Mouse (Mus musculus) kidney, postnatal 36 days (tissue): ENCODE data around the gene Morn5.

Experiments
- DNase-seq, 2 experiments: peaks; one replicate each; pipeline ENCODE4 v3.0.0; 2021 to 2022; ENCODE audit warnings: mixed read lengths in 2 of 2

Gene Morn5

DNA sequence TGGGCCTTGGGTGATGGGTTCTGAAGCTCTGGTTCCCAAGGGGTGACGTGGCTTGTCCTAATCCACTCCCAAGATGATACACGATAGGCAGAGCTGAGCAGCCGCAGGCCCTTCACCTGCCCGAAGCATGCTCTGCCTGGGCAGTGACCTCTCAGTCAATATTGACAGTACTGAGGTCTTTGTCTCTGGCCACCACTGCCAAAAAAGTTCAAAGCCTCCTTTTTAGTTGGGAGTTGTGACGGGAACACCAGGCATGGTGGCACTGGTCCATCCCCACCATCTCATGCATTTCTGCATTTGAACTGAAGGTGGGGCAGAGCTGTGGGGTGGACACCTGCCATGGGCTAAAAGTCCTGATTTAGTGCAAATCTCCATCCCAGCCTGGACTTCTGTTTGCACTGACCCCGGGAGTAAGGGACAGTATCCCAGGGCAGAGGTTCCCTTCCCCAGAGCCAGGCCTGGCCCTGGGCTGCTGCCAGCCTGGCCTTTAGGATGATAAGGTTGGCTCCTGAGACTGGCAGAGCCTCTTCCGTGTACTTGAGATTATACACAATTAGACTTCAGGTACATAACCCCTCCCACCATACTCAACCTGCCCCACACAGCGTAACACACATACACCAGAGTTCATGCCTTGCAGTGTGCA is 22.5 kb downstream of the Morn5 start:
- no peak for DNase-seq

DNA sequence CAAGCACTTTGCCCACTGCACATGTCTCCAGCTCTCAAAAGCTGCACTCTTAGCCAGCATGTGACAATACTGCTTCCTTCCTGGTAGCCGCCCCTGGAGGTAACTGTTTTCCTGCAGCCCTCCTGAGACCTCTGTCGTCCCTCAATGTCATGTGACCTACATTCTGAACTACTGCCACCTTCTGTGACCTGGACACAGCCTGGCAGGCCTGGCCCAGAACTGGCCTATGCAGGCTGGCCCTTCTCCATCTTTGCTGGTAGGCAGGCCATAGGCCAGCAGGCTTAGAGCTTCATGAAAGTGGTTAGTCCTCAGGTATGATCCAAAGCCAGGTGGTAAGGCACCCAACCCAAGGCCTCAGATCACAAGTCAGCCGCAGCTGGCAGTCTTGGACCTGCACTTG is 24.5 kb downstream of the Morn5 start:
- DNase-seq, result peak in 1 of 2 experiments; percentile 7

DNA sequence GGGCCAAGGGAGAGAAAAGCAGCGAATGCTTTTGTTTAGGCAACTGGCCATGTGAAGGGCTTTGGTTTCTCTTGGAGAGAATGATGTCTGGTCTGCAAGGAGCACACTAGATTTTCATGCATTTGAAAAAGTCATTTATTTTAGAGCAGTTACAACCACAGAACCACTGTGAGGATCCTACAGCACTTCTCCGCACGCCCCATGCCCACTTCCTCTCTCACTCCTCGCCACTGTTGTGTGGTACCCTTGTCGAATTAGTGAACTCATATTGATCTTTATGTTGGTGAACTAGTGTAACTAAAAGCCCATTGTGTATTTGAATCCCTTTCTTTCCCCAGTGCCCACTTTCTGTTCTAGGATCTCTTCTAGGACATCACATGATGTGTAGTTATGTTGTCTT is 26.0 kb downstream of the Morn5 start:
- DNase-seq, result no peak

DNA sequence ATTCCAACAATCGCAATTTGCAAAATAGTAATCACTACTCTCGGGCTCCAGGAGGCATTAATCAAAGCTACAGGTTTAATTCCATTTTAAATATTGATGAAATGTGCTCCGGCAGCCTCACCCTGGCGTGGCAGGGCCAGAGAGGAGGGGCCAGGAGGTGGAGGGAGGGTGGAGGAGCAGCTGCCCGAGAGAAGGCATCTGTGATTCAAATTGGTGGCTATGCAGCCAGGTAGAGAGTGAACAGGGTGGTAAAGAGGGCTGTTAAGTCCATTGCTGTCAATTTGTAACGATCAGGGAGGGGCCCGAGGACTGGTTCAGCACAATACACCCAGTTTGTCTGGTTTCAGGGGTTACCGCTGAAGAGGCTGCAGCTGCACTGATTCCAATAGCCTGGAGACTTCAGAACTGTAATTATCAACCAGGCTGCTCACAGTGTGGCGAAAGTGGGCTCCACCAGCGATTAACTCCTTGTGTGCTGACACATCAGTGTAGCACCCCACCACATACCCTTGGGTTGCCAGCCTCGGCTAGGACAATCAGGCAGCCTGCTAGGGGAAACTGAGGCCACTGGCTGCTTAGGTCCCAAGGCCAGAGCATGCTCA is 28.0 kb downstream of the Morn5 start:
- no peak for DNase-seq

DNA sequence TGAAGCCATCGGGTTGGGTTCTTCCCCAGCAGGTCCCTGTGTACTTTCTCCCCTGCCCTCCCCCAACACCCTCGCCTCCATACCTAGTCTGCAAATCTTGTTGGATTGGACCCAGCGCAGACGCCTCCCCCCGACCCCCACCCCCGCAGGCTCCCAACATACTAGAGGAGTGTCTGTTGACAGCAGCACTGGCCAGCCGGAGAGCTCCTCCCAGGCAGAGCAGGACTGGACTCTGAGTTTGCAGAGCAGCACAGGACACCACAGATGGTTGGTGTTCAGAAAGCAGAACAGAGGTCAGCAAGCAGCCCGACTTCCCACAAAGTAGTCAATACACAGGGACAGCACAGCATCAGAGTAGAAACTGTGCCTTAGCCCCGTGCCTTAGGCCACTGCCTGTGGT is 32.2 kb downstream of the Morn5 start:
- DNase-seq, result peak; percentile 43 to 64

DNA sequence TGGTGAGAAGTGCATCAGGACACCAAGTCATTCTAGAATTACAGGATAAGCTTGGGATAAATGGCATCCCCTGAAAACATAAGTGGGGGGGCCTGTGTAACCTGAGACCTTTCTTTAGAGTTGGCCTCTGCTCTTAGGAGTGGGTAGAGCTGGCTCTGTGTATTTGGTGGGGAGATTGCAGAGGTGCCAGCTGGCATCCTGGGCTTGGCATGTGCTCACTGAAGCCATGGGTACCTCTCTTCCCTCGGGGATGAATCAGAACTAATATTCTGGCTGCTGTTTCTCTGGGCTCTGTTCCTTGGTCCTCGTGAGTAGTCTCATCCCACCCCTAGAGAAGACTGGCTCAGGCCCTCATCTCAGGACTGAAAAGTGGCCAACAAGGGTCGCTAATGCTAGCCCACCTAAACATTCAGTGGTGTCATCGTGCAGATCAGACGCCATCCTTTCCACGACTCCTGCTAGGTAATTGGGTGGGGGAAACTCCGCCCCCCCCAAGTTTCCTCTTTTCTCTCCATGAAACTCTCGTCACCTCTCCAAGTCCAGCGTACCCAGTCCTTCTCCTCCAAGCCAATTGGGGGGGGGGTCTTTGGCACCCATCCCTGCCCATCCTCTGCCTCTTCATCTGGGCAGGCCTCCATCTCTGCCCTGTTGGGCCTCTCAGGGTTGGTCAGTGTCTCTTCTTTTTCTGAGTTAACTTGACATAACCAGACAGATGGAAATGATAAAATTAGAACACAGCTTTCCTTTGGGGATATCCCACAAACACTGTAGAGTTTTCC is 33.7 kb downstream of the Morn5 start:
- DNase-seq, result no peak

DNA sequence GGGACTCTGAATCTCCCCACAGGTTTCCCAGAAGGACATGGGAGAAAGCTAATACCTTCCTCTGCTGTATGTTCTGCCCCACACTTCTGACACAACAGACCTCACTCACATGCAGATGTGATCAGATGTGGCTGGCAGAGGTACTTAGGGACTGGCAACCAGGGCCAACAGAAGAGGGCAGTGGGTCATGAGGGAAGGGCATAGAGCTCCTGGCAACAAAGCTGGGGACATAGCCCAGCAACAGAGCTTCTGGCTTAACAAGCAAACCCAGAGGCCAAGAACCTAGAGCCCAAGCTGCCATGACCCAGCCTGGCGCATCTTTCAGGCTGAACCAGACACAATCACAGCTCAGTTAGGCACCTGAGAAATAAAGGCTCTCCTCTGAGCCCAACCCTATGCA is 35.8 kb downstream of the Morn5 start:
- DNase-seq, result no peak

DNA sequence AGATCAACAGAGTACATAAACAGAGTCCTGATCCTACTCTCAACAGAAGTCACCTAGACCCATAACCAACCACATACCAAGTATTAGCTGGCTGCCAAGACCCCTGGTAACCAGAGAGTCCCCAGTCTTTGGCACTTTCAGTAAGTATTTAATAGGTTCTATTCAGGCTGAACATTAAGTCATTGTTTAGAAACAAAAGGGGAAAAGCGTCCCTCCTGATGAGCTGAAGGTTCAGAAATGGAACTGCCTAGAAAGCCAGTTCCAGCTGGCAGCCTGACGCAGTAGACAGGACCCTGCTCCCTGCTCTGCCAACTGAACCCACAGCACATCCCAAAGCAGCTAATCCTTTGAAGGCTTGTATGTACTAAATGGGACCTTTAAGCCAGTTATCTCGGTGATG is 39.9 kb downstream of the Morn5 start:
- no peak for DNase-seq

DNA sequence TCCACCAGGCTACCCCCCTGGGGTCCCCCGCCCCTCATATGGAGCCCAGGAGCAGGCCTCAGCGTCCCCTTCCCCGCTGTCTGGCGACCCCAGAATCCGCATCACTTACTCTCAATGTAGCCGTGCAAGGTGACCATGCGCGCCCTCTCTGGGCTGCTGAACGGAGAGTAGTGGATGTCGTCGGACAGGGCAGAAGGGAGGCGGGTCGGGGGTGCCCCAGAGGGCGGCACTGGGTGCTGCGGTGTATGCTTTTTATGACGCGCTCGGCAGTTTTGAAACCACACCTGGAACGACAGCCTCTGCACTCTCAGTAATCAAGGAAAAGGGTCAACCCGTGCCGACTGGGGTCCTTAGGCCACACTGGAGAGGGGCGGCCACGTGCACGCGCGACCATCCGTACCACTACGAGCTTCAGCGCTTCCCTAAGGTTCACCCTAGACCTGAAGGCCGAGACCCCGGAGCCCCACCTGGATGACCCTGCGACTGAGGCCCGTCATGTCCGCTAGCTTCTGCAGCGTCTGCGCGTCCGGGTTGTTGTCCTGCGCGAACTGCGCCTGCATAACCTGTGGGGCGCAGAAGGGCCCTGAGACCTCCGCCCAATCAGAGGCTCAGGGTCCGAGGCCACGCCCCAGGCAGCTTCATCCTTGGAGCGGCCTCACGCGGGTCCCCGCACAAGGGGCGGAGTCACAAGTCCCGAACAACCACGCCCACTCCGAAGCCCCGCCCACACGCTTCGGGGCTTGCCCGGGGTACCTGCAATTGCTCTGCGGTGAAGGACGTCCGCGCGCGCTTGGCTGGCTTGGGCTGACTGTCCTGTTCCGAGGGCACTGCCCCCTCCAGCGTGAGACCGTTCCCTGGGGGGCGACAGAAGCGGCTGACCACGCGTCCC is 41.8 kb downstream of the Morn5 start:
- DNase-seq, result peak; percentile 66 to 81

DNA sequence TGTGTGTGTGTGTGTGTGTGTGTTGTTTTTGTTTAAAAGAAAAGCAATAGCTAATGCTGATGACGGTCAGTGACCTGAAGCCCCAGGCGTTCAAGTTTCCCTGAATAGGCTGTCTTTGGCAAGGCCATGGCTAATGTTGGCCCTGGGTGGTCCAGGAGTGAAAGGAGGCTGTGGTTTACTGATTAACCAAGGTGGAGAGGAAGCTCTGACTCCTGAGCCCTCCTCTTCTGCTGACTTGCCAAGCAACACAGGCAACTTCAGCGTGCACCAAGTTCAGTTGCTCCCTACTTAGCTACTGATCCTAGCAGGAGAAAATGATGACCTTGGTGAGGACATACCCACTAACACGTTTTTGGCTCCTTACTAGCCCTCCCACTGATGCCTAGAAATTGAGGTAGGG is 43.5 kb downstream of the Morn5 start:
- peak; percentile 44 to 71 for DNase-seq

DNA sequence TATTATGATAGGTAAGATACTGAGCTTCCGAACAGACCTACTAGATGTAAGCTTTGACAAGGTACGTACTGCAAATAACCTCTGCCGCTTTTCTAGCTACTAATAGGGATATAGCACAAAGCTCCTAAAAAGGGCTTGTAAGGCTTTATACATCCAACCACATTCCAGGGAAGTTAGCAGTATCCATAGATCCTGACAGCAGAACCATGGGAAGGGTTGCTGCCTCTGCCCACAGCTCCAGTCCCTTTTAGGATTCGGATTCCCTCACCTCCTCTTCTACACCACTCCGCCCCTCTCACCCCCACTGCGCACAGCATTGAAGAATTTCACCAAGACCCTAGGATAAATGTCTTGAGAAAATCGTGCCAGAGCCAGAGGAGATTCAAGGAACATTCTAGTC is 44.0 kb downstream of the Morn5 start:
- no peak for DNase-seq

DNA sequence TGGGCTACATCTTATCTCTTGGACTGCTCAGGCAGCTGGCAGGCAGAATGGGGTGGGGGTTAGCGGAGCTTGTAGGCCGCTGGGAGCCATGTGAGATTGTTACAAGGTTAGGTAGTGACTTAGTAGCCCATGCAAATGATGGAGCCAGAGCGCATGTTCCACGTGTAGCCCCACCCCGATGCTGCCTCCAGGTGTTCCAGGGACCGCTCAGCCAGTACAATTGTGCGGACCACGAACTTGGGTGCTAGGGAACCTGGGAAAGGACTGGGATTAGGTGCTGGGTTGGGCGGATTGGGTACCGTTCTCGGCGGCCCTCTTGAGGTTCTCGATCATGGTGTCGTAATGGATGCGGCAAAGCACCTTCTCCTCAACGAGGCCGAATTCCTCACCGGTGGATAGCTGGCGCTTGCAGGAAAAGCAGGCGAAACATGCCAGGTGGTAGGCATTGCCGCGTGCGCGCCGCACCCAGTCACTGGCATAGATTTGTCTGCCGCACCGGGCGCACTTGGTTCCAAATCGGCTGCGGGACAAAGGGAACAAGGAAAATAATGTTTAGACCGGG is 44.7 kb downstream of the Morn5 start:
- no peak for DNase-seq

DNA sequence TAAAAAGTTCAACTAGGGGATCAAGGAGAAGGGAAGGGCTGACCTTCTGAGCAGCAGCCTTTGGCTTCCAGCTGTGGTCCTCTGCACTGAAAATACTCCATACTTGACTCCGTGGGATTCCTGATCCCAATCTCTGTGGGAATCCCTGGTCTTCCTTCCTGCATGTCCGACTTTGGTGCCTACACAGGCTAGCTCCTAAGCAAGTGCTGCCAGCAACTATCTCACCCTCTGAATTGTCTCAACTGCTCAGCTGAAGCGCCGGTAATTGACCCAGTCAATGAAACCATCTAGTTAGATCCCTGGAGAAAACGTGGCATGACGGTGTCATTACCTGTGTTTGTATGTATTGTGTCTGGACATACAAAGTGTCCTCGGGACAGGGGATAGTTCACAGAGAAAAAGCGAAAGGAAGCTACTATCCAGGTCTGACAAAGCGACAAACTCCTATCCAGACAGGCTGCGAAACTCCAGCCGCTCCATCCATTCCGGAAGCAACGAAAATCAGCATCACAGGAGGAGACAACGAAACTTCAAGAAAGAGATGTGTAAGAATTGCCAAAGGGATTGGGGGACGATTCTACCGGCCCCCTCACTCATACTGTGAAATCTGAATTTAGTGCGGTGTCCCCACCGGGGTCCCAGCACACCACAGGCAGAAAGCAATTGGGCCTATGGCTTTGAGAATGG is 48.0 kb downstream of the Morn5 start:
- no peak for DNase-seq

DNA sequence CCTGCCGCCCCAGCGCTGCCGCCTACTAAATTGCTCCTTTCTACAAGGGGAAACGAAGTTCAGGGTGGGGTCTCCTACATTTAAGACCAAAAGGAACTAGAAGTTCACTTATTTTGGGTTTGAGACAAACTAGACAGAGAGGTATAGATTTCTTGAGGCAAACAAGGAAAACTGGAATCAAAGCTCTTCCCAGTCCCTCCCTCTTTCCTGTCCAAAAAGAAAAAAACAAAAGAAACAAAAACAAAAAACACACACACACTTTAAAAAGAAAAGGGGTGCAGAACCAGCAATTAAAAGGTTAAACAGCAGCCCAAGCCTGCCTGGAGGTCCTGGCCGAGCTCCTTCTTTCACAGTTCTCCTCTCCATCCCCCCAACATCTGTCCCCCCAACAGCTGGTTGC is 48.8 kb downstream of the Morn5 start:
- DNase-seq, result no peak

DNA sequence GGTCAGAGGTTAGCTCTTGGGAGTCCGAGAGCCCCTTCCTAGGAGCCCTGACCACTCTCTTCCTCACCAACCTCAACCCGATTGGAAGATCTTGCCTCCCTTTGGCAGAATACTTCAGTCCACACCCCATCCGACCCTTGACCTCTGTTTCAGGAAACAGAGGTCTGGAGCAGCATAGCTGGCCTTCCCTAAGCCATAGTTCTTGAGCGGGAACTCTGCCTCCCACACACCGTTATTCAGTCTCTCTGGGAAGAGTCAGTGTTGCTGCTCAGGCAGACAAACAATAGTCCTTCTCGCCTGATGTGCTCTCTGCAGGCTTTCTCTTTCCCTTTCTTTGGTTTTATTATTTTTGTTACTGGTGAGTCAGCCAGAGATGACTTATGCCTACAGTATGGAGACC is 50.5 kb downstream of the Morn5 start:
- DNase-seq, result peak in 1 of 2 experiments; percentile 29

DNA sequence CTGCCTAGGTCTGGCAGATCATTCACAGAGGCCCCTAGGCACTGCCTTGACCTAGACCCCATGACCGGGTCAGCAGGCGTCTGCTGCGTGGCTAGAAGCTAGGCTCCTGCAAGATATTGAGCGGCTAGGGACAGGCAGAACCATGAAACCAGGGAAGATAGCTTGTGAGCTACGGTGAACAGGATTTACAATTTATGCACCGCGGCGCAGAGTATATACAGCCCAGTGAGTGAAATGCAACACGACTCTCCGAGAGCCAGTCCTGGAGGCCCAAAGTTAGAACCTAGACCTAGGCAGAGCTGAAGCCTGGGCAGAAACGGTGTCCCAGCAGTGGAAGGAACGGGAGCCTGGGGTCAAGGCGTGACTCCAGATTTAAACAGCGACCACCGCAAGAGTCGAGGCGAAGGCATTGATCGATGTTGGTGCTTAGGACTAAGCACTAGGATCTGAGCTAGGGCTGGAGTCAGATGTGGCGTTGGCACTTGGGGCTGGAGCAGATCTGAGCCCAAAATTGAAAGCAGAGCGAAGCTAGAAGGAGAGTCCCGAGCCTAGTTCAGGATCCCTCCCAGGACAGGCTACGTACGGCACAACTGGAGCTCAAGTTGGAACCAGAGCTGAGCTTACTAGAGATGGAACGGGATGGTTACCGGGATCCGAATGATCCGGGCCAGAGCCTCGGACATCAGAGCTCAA is 52.8 kb downstream of the Morn5 start:
- no peak for DNase-seq

DNA sequence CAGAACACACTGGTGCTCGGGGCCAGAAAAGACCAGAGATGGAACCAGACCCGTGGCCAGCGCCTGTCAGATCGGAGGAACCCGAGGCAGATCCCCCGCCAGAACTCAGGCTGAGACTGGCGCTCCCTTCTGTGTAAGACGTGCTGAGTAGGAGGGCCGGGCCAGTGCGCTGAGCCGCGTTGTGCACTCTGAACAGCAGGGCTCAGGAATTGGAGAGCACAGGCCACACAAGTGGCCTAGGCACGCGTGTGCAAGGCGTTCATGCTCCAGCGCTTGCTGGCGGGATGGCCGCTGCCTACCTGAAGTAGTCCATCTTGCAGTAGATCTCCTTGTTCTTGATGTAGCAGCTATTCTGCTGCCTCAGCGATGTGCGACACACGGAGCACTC is 53.3 kb downstream of the Morn5 start:
- DNase-seq, result peak in 1 of 2 experiments; percentile 39

DNA sequence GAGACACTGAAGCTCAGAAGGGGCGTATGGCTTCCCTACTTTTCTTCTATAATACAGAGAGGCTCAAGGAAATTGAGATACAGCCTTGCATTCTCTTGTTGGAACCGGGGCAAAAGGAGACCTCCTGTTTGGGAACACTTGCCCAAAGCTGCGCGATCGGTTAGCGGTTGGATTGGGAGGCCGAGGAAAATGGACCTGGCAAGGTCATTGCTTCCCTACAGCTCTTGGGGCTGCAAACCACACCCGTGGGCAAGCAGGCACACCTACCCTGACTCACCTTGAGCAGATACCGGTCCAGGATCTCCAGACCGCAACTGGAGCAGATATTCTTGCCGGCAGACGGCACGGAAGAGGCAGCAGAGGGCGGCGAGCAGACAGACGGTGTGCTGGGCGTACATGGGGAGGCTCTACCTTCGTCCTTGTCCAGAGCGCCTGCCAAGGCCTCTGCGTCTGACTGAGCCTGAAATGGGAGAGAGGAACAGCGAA is 53.9 kb downstream of the Morn5 start:
- no peak for DNase-seq

DNA sequence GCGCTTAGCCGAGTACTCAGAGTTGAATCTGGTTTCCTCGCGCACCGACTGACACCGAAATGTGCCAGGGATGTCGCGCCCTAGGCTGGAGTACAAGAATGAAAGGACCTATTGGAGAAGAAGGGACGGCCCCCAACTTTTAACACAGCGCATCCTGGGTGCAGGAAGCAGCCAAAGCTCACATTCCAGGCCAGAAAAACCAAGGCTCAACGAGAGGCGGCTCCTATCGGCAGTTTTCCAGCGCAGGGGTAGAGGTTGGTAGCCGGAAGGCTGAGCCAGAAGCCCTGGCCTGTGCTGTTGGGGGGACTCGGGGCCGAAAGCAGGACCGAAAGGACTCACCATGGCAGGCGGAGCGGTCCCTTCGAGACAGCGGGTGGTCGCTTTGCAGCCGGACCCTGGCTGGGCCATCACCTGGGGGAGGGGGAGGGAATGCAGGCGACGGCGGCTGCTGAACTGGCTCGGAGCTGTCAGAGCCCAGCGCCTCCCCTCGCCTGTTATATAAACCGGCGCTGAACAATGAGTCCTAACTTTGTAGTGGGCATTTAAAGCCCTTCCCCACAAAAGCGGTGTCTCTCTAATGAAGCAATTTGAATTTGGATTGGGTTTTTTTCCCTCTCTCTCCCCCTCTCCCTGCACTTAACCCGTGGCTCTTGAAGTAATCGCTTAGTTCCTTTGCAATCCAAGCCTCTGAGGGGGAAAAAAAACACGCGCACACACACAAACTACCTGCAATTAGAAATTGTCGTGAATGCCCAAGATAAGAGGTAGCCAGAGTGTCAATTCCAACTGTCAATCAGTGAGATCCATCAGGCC is 54.5 kb downstream of the Morn5 start:
- peak in 1 of 2 experiments; percentile 38 for DNase-seq

DNA sequence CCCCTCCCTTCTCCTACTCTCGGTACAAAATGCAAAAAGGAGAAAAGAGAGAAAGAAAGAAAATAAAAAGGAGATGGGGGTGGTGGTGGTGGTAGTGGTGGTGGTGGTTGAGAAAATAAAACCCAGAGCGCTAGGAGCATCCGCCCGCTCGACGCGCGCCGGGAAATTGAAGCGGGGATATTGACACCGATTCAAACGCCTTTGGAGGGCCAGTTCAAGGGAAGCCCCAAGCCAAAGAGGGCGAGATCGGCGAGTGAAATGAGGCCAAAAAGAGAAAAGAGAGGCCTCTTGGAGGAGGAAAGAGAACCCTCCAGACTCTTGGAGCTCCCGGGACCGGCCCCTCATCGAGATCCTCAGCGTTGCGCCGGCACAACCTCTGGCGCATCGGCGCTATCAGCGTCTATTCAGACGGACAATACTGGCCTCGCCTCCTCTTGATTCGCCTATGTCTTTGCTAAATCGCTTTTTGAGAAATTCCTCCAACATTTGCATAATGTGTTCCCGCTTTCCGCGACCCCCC is 55.2 kb downstream of the Morn5 start:
- peak in 1 of 2 experiments; percentile 33 for DNase-seq
